Mouse (Mus musculus) MEL (cell line): ENCODE data around the gene Moxd1. TPM values are rescaled to one million over a fixed set of nuclear protein-coding genes. Genes with fewer than 3 reads are reported as not detected.

Experiments
- DNase-seq: peaks from one replicate; pipeline ENCODE4 v3.0.0; 2011; ENCODE audit warnings: low read depth, low spot score
- H3K27ac ChIP-seq: 2 replicates; pipeline ENCODE4 v1.5.1; 2012; ENCODE audit warnings: low read depth, mild to moderate bottlenecking, control low read depth, low read length, moderate library complexity; ENCODE audit not compliant: control insufficient read depth
- H3K27me3 ChIP-seq, 2 experiments: fragments of 150-350 bp in 1 of 2; sonication (generic) in 1 of 2; 2 replicates each; pipeline ENCODE4 v1.6.1; 2012; ENCODE audit warnings: low read length in 2 of 2, mild to moderate bottlenecking in 2 of 2, improper control_type of control experiment in 1 of 2, moderate library complexity in 1 of 2; ENCODE audit not compliant: insufficient read depth in 2 of 2, control insufficient read depth in 1 of 2
- H3K36me3 ChIP-seq, 2 experiments: 2 replicates each; pipeline ENCODE4 v1.6.1; 2012 to 2014; ENCODE audit warnings: low read length in 2 of 2, improper control_type of control experiment in 1 of 2, inconsistent platforms in 1 of 2, mild to moderate bottlenecking in 1 of 2; ENCODE audit not compliant: insufficient read depth in 2 of 2, control insufficient read depth in 1 of 2
- H3K4me1 ChIP-seq, 2 experiments: fragments of 150-350 bp in 1 of 2; sonication (generic) in 1 of 2; 2 replicates each; pipeline ENCODE4 v1.6.1; 2012; ENCODE audit warnings: low read length in 2 of 2, improper control_type of control experiment in 1 of 2, mild to moderate bottlenecking in 1 of 2; ENCODE audit not compliant: insufficient read depth in 2 of 2, control insufficient read depth in 1 of 2
- H3K4me3 ChIP-seq, 2 experiments: fragments of 150-350 bp in 1 of 2; sonication (generic) in 1 of 2; 2 replicates each; pipeline ENCODE4 v1.5.1; 2012; ENCODE audit warnings: low read depth in 2 of 2, low read length in 2 of 2, mild to moderate bottlenecking in 2 of 2, moderate library complexity in 2 of 2, control low read depth in 1 of 2, improper control_type of control experiment in 1 of 2; ENCODE audit not compliant: control insufficient read depth in 1 of 2, insufficient read depth in 1 of 2
- H3K79me2 ChIP-seq: 2 replicates; pipeline ENCODE4 v1.6.1; 2012; ENCODE audit warnings: mild to moderate bottlenecking, low read length, moderate library complexity; ENCODE audit not compliant: control insufficient read depth, poor library complexity, insufficient read depth
- H3K9ac ChIP-seq: 2 replicates; pipeline ENCODE4 v1.6.1; 2012; ENCODE audit warnings: low read depth, mild to moderate bottlenecking, control low read depth, low read length, moderate library complexity; ENCODE audit not compliant: control insufficient read depth, poor library complexity, severe bottlenecking
- H3K9me3 ChIP-seq: fragments of 150-350 bp; sonication (generic); replicated peaks from 2 replicates; pipeline ENCODE4 v1.6.1; 2012; ENCODE audit warnings: mild to moderate bottlenecking, low read length, improper control_type of control experiment, moderate library complexity; ENCODE audit not compliant: insufficient read depth
- BHLHE40 ChIP-seq: IDR thresholded peaks from 2 replicates; pipeline ENCODE4 v1.6.1; 2012; ENCODE audit warnings: low read depth, mild to moderate bottlenecking, inconsistent platforms, low read length, improper control_type of control experiment, borderline replicate concordance
- CTCF ChIP-seq, 3 experiments: IDR thresholded peaks in 2 of 3; conservative IDR thresholded peaks in 1 of 3; 2 replicates each; pipeline ENCODE4 v1.5.1; 2011 to 2012; ENCODE audit warnings: low read length in 3 of 3, low read depth in 2 of 3, mild to moderate bottlenecking in 2 of 3, improper control_type of control experiment in 1 of 3, inconsistent platforms in 1 of 3, mixed read lengths in 1 of 3, moderate library complexity in 1 of 3; ENCODE audit not compliant: control insufficient read depth in 1 of 3, insufficient read depth in 1 of 3, poor library complexity in 1 of 3, severe bottlenecking in 1 of 3
- E2F4 ChIP-seq: IDR thresholded peaks from 2 replicates; pipeline ENCODE4 v1.6.1; 2011; ENCODE audit warnings: low read depth, low read length, improper control_type of control experiment, borderline replicate concordance
- ELF1 ChIP-seq: IDR thresholded peaks from 2 replicates; pipeline ENCODE4 v1.6.1; 2014; ENCODE audit warnings: low read depth, mild to moderate bottlenecking, inconsistent platforms, low read length, improper control_type of control experiment, moderate library complexity
- EP300 ChIP-seq, 2 experiments: IDR thresholded peaks; 2 replicates each; pipeline ENCODE4 v1.6.1; 2011; ENCODE audit warnings: improper control_type of control experiment in 2 of 2, low read length in 2 of 2, low read depth in 1 of 2, mild to moderate bottlenecking in 1 of 2
- ETS1 ChIP-seq: IDR thresholded peaks from 2 replicates; pipeline ENCODE4 v1.6.1; 2012; ENCODE audit warnings: low read depth, mild to moderate bottlenecking, inconsistent platforms, low read length, improper control_type of control experiment, moderate library complexity
- GATA1 ChIP-seq: IDR thresholded peaks from 2 replicates; pipeline ENCODE4 v1.6.1; 2011; ENCODE audit warnings: low read depth, low read length, improper control_type of control experiment
- HCFC1 ChIP-seq: IDR thresholded peaks from 2 replicates; pipeline ENCODE4 v1.6.1; 2012; ENCODE audit warnings: low read depth, mild to moderate bottlenecking, inconsistent platforms, low read length, improper control_type of control experiment, moderate library complexity
- JUND ChIP-seq: IDR thresholded peaks from 2 replicates; pipeline ENCODE4 v1.6.1; 2011; ENCODE audit warnings: low read depth, mild to moderate bottlenecking, improper control_type of control experiment, low read length
- KAT2A ChIP-seq: conservative IDR thresholded peaks from 2 replicates; pipeline ENCODE4 v1.6.1; 2012; ENCODE audit warnings: low read depth, low read length, improper control_type of control experiment, inconsistent platforms
- MAFK ChIP-seq: IDR thresholded peaks from 2 replicates; pipeline ENCODE4 v1.6.1; 2011; ENCODE audit warnings: low read depth, mild to moderate bottlenecking, low read length, improper control_type of control experiment, borderline replicate concordance
- MAX ChIP-seq: IDR thresholded peaks from 2 replicates; pipeline ENCODE4 v1.6.1; 2011; ENCODE audit warnings: low read length, improper control_type of control experiment
- MAZ ChIP-seq: IDR thresholded peaks from 2 replicates; pipeline ENCODE4 v1.6.1; 2012; ENCODE audit warnings: low read depth, mild to moderate bottlenecking, inconsistent platforms, low read length, improper control_type of control experiment
- MEF2A ChIP-seq: IDR thresholded peaks from 2 replicates; pipeline ENCODE4 v1.6.1; 2014; ENCODE audit warnings: low read depth, mild to moderate bottlenecking, inconsistent platforms, low read length, improper control_type of control experiment; ENCODE audit not compliant: poor library complexity, insufficient replicate concordance, severe bottlenecking; ENCODE audit errors: extremely low read depth
- MYC ChIP-seq: IDR thresholded peaks from 2 replicates; pipeline ENCODE4 v1.6.1; 2011; ENCODE audit warnings: low read depth, mild to moderate bottlenecking, low read length, improper control_type of control experiment, moderate library complexity
- NELFE ChIP-seq: IDR thresholded peaks from 2 replicates; pipeline ENCODE4 v1.6.1; 2011; ENCODE audit warnings: low read depth, low read length, improper control_type of control experiment
- NRF1 ChIP-seq: IDR thresholded peaks from 2 replicates; pipeline ENCODE4 v1.6.1; 2014; ENCODE audit warnings: low read depth, mild to moderate bottlenecking, inconsistent platforms, low read length, improper control_type of control experiment, moderate library complexity; ENCODE audit not compliant: poor library complexity, insufficient read depth, severe bottlenecking
- POLR2A ChIP-seq, 2 experiments: IDR thresholded peaks; 2 replicates each; pipeline ENCODE4 v1.6.1; 2011 to 2012; ENCODE audit warnings: low read length in 2 of 2, mild to moderate bottlenecking in 2 of 2, control low read depth in 1 of 2, improper control_type of control experiment in 1 of 2, low read depth in 1 of 2, moderate library complexity in 1 of 2; ENCODE audit not compliant: control insufficient read depth in 1 of 2, insufficient read depth in 1 of 2, poor library complexity in 1 of 2
- POLR2AphosphoS5 ChIP-seq: IDR thresholded peaks from 2 replicates; pipeline ENCODE4 v1.6.1; 2012; ENCODE audit warnings: low read depth, borderline replicate concordance, mild to moderate bottlenecking, inconsistent platforms, low read length, moderate library complexity, mixed read lengths
- RAD21 ChIP-seq: IDR thresholded peaks from 2 replicates; pipeline ENCODE4 v1.6.1; 2011; ENCODE audit warnings: mild to moderate bottlenecking, low read depth, low read length, improper control_type of control experiment
- SMC3 ChIP-seq: IDR thresholded peaks from 2 replicates; pipeline ENCODE4 v1.6.1; 2011; ENCODE audit warnings: low read depth, low read length, improper control_type of control experiment
- TAL1 ChIP-seq: IDR thresholded peaks from 2 replicates; pipeline ENCODE4 v1.6.1; 2012; ENCODE audit warnings: mild to moderate bottlenecking, inconsistent platforms, low read length, moderate library complexity, mixed read lengths
- TBP ChIP-seq: IDR thresholded peaks from 2 replicates; pipeline ENCODE4 v1.8.0; 2011; ENCODE audit warnings: low read depth, low read length, improper control_type of control experiment
- USF2 ChIP-seq, 2 experiments: IDR thresholded peaks; 2 replicates each; pipeline ENCODE4 v1.6.1; 2011 to 2012; ENCODE audit warnings: improper control_type of control experiment in 2 of 2, low read length in 2 of 2, borderline replicate concordance in 1 of 2, inconsistent platforms in 1 of 2, low read depth in 1 of 2, mild to moderate bottlenecking in 1 of 2; ENCODE audit not compliant: insufficient read depth in 1 of 2
- ZC3H11A ChIP-seq: IDR thresholded peaks from 2 replicates; pipeline ENCODE4 v1.6.1; 2012; ENCODE audit warnings: low read depth, mild to moderate bottlenecking, inconsistent platforms, low read length, improper control_type of control experiment
- ZKSCAN1 ChIP-seq: IDR thresholded peaks from 2 replicates; pipeline ENCODE4 v1.6.1; 2012; ENCODE audit warnings: low read depth, mild to moderate bottlenecking, inconsistent platforms, low read length, improper control_type of control experiment, moderate library complexity
- ZMIZ1 ChIP-seq: IDR thresholded peaks from 2 replicates; pipeline ENCODE4 v1.6.1; 2012; ENCODE audit warnings: low read depth, mild to moderate bottlenecking, inconsistent platforms, low read length, improper control_type of control experiment, moderate library complexity
- polyA plus RNA-seq, 2 experiments: library from polyadenylated mRNA; stranded (reverse) in 1 of 2; unstranded in 1 of 2; fragments of >175 nt in 1 of 2; fragments of >200 nt in 1 of 2; gene quantifications; 2 replicates each; pipeline versions ENCODE4 v1.2.1 to v1.2.4; 2012; ENCODE audit warnings: low replicate concordance in 2 of 2, low read depth in 1 of 2; ENCODE audit not compliant: insufficient read length in 2 of 2, insufficient read depth in 1 of 2, missing spikeins in 1 of 2
- total RNA-seq: library from RNA; depleted of rRNA; stranded (reverse); fragments of 300-350 nt; gene quantifications from 2 replicates; pipeline ENCODE4 v1.2.3, GENCODE M21; 2012

The Moxd1 gene
- total and polyA plus RNA-seq, 3 experiments, result not detected

- TF ChIP-seq EP300 (IDR thresholded peaks at IDR 0.05; ENCODE audit: low read depth in 1 of 2, low read length in 2 of 2), result no peak
- TF ChIP-seq MAFK, result no peak
- TF ChIP-seq RAD21, result no peak
- no peak for TF ChIP-seq KAT2A
- no peak for TF ChIP-seq CTCF (IDR thresholded peaks at IDR 0.05 in 2 of 3, conservative IDR thresholded peaks at IDR 0.05 in 1 of 3; ENCODE audit: control insufficient read depth in 1 of 3, insufficient read depth in 1 of 3, low read depth in 2 of 3, low read length in 3 of 3, poor library complexity in 1 of 3, severe bottlenecking in 1 of 3)
- no peak for TF ChIP-seq NRF1
- TF ChIP-seq JUND, result no peak
- TF ChIP-seq MEF2A, result no peak
- TF ChIP-seq USF2 (IDR thresholded peaks at IDR 0.05; ENCODE audit: borderline replicate concordance in 1 of 2, insufficient read depth in 1 of 2, low read depth in 1 of 2, low read length in 2 of 2), result no peak
- TF ChIP-seq MYC, result no peak
- TF ChIP-seq TBP, result no peak
- no peak for TF ChIP-seq HCFC1
- Histone ChIP-seq H3K27ac (no peak overlapping the region), H3K4me1 (no peaks in the 10 kb centered on the region), H3K79me2 (no peaks in the 10 kb centered on the region), H3K9ac (no peak overlapping the region), H3K27me3 (no peaks in the 10 kb centered on the region; a peak in 1 of 4 replicates), H3K4me3 (no peak overlapping the region), H3K36me3 (no peaks in the 10 kb centered on the region), H3K9me3 (no peaks in the 10 kb centered on the region)
- no peak for DNase-seq
These were observed 12.3 kb downstream of the Moxd1 start for GRCm38 (mm10) chr10:24235426-24236283.

- Histone ChIP-seq H3K79me2 (no peaks in the 10 kb centered on the region), H3K9me3 (no peaks in the 10 kb centered on the region), H3K27ac (no peak overlapping the region), H3K36me3 (no peaks in the 10 kb centered on the region), H3K9ac (no peak overlapping the region), H3K27me3 (no peaks in the 10 kb centered on the region), H3K4me1 (no peaks in the 10 kb centered on the region), H3K4me3 (no peak overlapping the region)
- TF ChIP-seq ELF1 (no peak), POLR2AphosphoS5 (no peak), ZC3H11A (no peak), NELFE (no peak), ZKSCAN1 (no peak), BHLHE40 (no peak), MAX (no peak), MAZ (no peak), ETS1 (no peak), TAL1 (no peak), ZMIZ1 (no peak), POLR2A (IDR thresholded peaks at IDR 0.05; ENCODE audit: control insufficient read depth in 1 of 2, insufficient read depth in 1 of 2, low read depth in 1 of 2, low read length in 2 of 2, poor library complexity in 1 of 2) (no peak), SMC3 (no peak), GATA1 (no peak), TBP (no peak), RAD21 (no peak), E2F4 (no peak)
- DNase-seq, result no peak
These were observed 23.5 kb downstream of the Moxd1 start for GRCm38 (mm10) chr10:24246815-24247214.
